Mouse (Mus musculus) heart, adult 9 months (tissue): ENCODE data around the gene Bcl7c.

Experiments
- DNase-seq, 2 experiments: peaks; one replicate each; pipeline ENCODE4 v3.0.0; 2022; ENCODE audit warnings: low spot score in 2 of 2

The Bcl7c gene

DNA sequence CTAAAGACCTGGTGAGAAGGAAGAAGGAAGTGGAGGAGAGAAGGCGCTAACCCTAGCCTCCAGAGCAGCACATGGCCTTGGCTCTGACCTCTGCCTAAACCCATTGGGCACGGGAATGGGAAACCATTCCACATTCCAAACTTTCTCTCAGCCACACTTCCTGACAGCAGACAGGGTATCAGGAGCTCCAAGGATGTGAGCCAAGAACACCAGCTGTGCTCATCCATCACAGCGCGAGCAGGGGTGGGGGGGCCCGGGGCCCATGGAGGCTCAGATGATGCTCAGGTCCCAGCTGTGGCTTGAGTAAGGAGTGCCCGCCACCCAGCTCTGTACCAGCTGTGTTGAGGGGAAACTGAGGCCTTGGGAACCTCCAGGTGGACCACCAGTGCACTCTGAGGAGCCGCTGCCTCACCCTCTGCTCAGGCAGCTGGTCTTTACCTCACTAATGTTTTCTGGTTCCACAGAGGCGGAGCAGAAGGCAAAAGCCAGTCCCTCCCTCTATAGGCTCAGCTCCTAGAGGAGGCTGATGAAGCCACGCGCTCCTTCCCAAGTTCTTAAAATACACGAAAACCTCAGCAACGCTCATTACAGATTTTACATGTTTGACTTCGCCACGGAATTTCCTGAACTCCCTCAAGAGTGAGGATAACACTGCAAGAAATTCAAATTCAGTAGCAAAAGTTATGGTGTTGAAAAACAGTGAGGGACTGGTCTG, 23.3 kb downstream of the Bcl7c start:
- no peak for DNase-seq

DNA sequence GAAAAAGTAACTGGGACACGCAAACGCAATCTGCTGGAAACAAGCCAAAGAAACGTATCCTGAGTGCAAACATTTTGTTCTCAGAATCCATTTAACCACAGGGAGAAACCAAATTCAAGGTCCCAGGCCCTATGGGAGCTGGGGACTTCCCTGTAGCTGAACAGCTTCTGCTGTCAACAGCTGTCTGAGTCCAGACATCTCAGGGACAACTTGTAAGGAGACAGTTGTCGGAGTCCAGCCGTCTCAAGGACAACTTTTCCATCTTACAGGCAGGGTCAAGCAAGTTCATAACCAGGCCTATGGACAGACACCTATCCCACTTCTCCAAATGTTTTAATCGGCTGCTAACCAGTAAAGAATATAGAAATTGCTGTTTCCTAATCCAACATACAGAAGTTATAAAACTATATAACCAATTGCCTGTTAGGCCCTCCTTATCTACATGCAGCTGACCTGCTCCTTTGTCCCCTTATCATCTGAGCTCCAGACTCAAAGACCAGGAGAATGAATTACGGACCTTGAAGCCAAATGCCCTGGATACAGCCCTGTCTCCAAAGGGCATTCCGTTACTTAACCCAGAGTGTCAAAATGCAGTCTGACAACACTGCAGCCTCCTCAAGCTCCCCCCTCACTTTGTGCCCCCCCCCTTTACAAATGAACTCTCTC, 26.7 kb downstream of the Bcl7c start:
- no peak for DNase-seq

DNA sequence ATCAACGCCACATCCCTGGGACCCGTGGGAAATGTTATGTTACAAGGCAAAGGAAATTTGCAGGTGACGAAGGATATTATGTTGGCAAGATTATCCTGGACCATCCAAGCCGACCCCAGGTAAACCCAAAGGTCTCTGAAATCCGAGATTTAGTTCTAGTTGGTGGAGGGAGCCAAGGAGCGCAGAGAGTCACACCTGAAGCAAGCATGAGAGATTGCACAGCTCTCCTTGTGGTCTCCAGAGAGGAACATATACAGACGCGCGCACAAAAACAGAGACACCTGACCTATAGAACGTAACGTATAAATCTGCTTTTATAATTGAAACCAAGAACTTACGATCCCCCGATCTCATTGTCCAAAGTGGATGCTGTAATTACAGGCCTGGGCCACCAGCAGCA, 28.2 kb downstream of the Bcl7c start:
- DNase-seq, result no peak

DNA sequence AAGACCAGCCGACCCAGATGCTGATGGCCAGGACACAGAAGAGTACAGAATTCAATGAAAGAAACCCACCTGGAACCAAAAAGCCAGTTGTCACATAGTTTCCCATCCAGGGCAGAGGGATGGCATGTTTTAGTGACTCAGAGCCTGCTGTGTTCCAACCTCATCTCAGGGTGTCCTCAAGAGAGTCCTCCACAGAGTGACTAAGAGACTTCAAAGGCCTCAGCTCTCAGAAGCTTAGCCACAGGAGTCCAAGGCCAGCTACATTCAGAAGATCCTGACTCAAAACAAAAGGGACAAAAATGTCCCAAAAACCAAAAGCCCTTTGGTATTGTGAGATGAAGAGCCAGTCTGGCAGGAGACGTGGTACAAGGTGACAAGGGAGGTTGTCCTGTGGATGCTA, 29.9 kb downstream of the Bcl7c start:
- DNase-seq, result no peak

DNA sequence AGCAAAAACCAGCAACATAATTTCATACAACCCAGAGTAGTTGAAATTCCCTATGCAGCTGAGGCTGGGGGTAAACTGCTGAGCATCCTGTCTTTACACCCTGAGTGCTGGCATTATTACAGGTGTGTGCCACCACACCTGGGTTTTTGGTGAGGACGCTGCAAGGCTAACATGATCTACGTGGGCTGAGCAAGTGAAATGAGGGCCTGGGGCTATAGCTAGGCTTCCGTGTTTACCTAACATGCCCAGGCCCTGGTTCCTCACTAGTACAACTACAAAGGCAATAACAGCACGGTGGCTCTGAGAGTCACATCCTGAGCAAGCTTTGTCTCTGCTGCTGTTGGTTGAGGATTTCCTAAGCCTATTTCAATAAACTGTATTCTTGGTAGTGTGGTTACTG, 31.1 kb downstream of the Bcl7c start:
- no peak for DNase-seq

DNA sequence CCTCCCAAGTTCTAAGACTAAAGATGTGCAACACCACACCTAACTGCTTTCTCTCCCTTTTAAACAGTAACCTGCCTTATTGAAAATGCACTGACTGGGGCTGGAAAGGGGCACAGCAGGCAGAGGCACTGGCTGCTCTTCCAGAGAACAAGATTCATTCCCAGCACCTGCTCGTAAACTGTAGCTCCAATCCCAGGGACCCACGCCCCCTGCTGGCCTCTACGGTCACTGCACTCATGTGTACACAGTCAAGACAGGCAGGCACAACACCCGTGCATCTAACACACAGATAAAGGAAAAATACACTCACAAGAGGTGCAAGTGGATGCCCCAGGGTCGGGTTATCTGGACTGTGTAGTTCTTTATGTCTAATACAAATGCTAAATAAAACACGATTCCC, 31.7 kb downstream of the Bcl7c start:
- no peak for DNase-seq

DNA sequence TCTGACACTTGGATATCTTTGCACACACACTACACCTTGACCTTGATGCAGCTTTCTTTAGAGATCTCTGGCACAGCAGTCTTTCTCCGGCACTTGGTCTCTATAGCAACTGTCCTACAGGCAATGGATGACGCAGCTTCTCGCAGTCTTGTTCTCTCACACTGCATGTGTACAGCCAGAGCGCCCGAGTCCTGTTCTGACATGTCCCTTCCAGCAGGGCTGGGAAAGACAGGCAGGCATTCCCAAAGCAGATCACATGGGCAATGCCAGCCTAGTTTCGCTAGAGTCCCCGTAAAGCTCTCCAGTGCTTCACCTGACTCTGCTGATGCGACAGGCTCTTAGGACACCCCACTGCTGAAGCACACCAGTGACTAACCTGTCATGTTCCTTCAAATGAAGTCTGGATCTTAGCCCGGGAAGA, 33.3 kb downstream of the Bcl7c start:
- DNase-seq, result no peak

DNA sequence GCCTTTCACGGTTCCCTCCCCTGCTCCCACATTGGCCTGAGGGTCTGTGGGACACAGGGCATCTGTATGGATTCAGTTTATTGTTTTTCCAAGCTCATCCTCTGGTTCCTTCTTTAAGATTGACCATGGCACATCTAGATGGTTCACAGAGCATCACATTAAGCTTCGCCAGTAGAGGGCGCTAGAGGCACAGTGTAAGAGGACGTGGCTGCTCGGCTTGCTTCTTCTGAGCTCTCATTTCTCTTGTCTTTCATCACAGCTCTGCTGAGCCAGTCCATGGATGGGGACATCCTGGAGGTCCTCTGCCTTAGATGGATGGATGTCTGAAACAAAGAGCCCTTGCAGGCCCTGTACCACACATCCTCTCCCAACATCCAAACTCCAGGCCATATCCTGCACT, 33.8 kb downstream of the Bcl7c start:
- peak; percentile 52 to 78 for DNase-seq

DNA sequence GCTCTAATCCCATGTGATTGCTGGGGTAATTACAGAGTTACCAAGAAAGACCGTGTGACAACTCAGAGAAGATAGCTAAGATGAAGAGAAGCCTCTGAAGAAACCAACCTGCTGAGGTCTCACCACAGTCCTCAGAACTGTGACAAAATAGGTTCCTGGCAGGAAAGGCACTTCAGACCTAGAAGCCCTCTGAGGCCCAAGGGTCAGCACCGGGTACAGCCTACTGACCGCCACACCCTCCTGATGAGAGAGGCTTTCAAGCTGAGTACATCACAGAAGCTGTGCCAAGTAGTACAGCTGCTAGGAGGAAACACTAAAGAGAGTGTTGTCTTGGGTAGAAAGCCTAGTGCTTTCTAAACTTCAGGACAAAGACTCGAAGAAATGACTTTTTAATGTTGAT, 36.0 kb downstream of the Bcl7c start:
- DNase-seq, result no peak

DNA sequence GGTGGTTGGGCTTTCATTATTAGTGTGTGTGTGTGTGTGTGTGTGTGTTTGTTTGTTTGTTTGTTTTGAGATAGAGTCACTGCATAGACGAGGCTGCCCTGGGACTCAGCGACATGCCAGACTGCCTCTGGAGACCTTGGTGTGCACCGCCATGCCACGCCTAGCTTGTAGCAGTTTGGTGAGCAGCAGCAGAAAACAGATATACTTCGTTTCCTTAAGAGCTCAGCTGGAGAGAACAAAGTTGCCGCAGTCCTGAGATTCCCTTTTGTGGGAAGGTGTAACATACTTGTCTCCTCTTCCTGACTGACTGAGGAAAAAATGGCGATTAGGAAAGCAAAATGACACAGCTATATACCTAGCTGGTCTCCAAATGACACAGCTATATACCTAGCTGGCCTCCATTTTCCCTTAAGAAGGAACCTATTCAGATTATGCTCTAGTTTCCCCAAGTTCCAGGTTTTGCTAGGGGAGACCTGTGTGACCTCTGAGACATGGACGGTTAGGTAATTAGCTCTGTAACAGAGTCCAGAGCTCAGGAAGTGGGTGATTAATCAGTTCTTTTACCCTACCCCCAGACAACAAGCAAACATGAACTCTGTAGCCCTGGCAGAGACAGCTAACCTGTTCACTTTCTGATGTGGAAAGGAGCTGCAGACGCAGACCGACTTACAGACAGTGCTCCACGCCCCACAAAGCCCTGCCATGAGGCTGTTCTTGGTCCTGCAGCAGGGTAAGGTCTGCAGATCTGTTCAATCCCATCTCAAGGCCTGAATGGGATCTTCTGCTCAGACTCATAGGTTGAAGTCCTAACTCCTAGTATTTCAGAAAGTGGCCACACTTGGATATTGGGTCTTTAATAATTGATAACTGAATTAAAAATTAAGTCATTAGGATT, 36.6 kb downstream of the Bcl7c start:
- no peak for DNase-seq

DNA sequence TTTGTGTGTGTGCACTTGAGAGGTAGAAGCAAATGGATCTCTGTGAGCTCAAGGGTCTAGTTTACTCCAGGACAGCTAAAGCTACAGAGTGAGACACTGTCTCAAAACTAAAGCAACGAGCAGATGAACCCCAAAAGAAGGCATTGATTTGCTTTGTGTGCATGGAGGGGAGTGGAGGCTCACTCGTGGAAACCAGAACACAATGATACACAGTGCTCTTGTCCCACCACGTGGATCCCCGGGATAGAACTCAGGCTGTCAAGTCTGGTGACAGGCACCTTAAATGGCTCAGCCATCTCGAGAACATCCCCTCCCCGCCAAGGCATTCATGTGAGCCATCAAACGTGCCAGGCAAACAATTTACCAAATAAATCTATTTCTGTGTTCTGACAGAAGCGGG, 41.6 kb downstream of the Bcl7c start:
- DNase-seq, result no peak

DNA sequence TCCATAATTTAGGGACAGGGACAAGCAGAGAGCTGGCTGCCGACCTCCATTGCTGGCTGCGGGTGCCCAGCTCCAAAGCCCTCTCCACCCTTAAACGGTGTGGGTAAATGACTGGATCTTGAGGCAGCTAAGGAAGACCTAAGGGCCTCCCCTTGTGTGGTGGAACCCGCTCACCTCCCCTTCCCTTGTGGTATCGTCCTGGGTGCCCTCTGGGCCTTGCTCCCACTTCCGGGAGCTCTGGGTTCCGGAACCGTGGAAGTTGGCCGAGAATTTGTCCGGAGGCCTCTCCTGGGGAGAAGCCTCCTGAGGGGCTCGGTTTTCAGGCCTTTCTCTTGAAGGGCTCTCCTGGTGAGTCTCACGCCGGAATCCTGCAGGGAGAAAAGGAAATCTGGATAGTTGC, 42.1 kb downstream of the Bcl7c start:
- DNase-seq, result no peak

DNA sequence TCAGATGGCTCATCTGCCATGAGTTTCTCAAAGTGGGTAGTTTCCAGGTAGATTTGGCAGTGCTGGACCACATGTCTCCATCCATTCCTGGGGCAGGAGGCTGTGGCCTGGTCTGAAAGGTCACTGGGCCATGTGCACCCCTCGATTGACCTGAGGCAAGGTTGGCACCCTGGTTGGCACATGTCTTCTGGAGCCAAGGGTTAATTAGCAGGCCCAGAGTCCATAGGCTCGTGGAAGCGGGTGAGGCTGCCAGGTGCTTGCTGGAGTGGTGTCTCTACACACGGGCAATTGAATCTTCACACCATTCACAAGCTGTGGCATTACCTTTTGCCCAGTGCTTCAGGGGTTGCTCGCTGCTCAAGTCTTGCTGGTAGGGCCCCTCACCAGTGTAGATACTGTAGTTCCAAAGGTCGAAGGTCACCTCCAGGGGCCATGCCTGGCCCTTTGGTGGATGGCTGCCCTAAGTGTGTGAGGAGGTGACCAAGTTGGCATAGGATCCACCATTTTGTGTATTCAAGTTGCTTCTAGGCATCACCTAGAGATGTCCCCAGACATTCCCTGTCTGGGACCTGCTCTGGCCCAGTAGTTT, 42.6 kb downstream of the Bcl7c start:
- no peak for DNase-seq

DNA sequence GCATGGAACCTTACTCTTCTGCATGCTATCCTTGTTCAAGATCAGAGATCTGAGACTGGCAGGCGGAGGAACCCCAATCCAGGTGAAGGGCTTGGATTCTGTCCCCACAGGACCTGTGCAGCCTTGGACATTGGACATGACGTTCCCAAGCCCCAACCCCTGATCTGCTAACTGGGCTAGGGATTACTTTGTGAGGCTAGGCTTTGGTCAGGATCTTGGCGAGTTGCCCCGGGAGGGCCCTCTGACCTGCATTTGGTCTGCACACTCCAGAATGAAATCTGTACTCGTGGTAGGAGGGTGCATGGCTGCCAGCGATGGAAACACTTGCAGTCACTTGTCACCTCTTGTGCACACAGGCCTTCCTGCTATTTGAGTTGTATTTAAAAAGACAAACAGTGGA, 45.8 kb downstream of the Bcl7c start:
- DNase-seq, result no peak

DNA sequence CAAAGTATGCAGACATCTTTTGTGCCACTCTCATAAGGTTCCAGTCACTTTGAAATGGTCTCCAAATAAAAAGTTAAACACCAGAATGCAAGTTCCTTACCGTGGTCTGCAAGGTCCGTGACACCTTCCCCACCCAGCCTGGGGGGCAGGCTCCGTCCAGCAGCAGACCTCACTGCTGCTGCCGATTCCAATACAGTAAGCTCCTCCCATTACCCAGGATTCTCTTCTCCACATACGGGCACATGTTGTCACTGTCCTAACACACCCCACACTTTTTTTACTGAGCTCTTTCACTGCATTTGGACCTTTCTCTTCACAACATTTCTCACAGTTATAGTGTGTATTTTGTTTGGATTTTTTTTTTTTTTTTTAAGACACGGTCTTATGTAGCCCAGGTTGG, 46.9 kb downstream of the Bcl7c start:
- DNase-seq, result no peak

DNA sequence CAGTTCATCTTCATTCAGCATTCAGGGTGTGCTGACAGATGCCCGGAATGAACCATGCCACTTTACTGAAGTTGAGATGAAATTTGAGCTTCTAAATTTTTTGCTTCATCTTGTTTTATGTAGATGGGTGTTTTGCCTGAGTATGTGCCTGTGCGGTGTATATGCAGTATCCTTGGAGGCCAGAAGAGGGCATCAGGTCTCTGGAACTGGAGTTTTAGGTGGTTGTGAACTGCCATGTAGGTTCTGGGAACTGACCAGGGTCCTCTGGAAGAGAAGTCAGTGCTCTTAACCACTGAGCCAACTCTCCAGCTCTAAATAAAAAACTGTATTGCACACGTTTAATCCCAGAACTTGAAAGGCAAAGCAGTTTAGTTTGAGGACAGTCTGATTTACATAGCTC, 47.9 kb downstream of the Bcl7c start:
- DNase-seq, result no peak

DNA sequence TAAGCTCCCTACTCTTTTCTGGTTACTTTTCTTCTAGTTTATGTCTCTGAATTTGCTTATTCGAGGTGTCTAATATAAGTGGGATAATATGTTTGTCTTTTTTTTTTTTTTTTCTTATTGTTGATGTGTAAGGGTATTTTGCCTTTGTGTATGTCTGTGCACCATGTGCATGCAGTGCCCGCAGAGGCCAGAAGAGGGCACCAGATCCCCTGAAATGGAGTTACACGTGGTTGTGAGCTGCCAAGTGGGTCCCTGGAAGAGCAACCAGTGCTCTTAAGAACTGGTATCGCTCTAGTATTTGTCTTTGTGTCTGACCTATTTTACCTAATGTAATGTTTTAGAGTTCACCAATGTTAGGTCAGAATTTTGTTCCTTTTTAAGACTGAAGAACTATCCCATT, 51.8 kb downstream of the Bcl7c start:
- peak in 1 of 2 experiments; percentile 7 for DNase-seq

DNA sequence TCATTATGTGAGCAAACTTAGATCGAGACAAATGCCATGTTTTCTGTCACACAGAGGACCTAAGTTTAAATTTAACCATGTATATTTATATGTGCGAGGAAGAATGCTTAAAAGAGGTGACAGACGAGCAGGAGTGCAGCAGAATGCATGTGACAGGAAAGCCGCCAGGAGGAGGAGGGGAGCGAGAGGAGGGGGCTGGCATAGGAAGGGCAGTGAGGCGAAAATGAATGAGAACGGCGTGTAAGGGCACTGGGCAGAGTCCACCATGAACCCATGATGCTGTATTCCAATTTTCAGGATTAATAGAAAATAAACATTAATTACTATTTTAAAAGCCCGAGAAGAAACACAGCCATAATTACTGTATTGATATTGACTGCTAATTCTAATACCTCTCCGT, 54.4 kb downstream of the Bcl7c start:
- DNase-seq, result no peak

DNA sequence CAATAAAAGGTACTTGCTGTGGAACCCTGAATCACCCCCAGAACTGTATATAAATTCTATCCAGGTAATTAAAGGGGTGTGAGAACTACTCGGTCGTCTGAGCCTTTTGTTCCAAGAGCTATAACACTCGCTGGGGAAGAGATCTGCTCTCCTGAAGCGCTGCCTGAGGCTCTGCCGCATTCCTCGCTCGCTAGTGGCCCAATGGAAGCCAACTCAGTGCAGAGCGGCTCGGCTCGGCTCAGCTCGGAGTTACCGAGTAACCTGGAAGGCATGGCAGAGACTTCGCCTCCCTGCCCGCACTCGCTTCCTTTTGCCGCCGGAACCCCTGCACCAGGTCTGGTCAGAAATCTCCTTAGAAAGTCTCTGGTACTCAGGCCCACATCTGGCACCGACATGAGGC, 56.7 kb downstream of the Bcl7c start:
- DNase-seq, result no peak

DNA sequence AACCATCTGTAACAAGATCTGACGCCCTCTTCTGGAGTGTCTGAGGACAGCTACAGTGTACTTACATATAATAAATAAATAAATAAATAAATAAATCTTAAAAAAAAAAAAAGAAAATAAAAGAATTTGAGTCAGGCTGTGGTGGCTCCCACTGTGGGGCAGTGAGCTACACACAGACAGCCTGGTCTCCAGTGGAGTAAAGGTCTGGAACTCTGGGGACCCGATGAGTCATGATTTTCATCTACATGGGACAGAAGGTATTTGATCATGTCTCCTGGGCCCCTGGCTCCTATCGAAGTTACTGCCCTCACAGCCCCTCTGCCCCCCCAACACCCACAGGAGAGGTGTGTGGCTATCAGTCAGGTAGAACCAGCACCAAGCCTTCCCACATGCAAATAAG, 57.1 kb downstream of the Bcl7c start:
- no peak for DNase-seq

DNA sequence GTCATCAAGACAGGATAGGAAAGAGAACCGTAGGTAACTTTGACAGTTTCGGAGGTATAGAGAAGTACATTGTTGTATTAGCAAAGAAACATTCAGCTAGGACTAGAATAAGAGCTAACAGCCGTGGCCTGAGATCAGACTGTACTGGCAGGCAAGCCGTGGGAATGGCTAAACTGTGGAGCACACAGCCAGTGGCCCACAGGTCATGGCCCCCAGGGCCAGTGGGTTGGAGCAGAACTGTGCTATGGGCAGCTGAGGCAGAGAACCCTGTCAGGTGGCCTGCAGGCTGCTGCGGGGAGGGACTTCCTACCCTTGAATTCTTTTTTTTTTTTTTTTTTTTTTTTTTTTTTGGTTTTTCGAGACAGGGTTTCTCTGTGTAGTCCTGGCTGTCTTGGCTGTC, 59.5 kb downstream of the Bcl7c start:
- DNase-seq, result no peak

DNA sequence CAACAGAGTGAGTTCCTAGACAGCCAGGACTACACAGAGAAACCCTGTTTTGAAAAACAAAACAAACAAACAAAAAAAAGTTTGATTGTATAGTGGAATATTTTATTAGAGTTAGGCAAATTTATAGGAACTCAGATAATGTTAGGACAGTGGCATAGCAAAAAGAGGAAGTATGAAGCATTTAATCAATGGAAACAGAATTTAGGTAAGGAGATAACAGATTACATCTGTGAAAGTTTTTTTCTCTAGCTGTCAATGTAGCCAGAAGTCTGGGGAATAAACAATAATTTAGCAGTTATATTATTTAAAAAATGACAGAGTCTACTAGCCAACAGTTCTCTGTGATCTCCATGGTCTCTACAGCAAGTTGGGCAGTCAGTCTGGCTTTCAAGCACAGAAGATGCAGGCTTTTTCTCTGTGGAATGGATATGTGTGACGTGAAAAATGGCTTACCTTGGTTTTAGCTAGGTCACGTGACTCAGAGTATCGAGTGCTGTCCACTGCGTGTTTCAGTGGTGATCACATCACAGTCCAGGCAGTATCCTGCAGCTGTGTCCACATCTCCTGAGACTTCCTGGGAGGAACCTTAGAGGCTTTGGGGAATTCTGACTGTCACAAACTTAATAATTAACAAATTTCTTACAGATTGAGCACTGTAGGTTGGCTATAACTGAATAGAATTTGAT, 60.1 kb downstream of the Bcl7c start:
- no peak for DNase-seq
